Mouse (Mus musculus): ENCODE data around the gene Cyren.

The Cyren gene

GRCm38 (mm10) chr6:34863786-34864514 lies 13.9 kb downstream of the Cyren start:
- CTCF ChIA-PET, result no interaction called here

DNA sequence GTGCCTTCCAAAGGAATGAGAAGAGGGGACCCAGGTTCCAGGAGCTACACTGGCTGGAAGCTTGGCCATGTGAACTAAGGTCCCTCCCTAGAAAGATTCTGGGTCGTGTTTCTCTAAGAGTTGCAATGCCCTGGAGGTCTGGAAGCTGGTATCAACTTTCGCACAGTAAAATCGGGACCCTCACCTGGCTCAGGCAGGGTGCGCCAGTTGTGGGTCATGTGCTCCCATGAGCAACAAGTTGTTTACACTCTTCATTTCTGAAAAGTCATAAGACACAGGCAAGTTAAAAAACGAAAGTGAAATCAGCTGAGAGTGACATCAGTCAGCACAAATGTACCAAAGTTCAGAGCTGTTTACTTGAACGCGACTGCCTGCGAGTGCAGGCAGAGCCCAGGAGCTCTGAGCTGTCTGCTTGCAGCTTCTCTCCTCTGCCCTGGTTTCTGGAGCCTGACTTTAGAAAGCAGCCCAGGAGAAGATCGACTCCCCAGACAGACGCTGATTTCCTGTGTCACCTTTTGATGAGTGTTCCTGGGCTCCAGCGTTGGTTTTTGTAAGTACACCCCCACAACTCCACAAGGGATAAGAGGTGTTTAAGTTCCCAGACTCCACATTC lies 15.0 kb downstream of the Cyren start, which contains the start of gene Tmem140:
Gene Tmem140, plus strand, starts transcription at position 356 of the 613 bp plus-strand sequence.
- POLR2A ChIA-PET, result interaction anchor here in 3 of 4 experiments (0.6 to 2.8 kb wide), 14 partner anchors 9 to 689 kb away, joined by 3 to 11 read pairs (median 3); partner anchors contain the start of genes Agbl3 (in 2 of the 3), Bpgm (in 1 of the 3), Cyren (in 1 of the 3) and Wdr91 (in 1 of the 3)
- CTCF ChIA-PET, result interaction anchor here in 2 of 4 experiments (0.7 to 1.2 kb wide), 2 partner anchors 59 to 386 kb away, joined by 4 read pairs; no protein-coding TSS in a partner anchor

More at GRCm38 (mm10) chr6:34863786-34864514, 13.9 kb downstream of the Cyren start:
- POLR2A ChIA-PET, result interaction anchor here in 2 of 4 experiments (1.2 to 2.8 kb wide), 7 partner anchors 11 to 124 kb away, joined by 3 to 11 read pairs (median 7); partner anchors contain the start of genes Agbl3 (in 1 of the 2), Cyren (in 1 of the 2), Slc23a4 (in 1 of the 2) and Wdr91 (in 1 of the 2)

- ChIA-PET POLR2A (interaction anchor here in 3 of 4 experiments (0.6 to 2.8 kb wide), 12 partner anchors 13 to 386 kb away, joined by 3 to 11 read pairs (median 3); partner anchors contain the start of genes Agbl3 (in 2 of the 3), Bpgm (in 1 of the 3), Cyren (in 1 of the 3) and Wdr91 (in 1 of the 3)), CTCF (interaction anchor here in 2 of 4 experiments (0.7 to 1.2 kb wide), 2 partner anchors 60 to 386 kb away, joined by 4 read pairs; no protein-coding TSS in a partner anchor)
These were observed 15.5 kb downstream of the Cyren start for GRCm38 (mm10) chr6:34862381-34862780.

GRCm38 (mm10) chr6:34861546-34862053 lies 16.3 kb downstream of the Cyren start:
- CTCF ChIA-PET, result no interaction called here
- POLR2A ChIA-PET, result interaction anchor here in 2 of 4 experiments (0.6 to 2.8 kb wide), 4 partner anchors 14 to 497 kb away, joined by 3 to 7 read pairs (median 4); partner anchors contain the start of gene Agbl3 (in 1 of the 2)

DNA sequence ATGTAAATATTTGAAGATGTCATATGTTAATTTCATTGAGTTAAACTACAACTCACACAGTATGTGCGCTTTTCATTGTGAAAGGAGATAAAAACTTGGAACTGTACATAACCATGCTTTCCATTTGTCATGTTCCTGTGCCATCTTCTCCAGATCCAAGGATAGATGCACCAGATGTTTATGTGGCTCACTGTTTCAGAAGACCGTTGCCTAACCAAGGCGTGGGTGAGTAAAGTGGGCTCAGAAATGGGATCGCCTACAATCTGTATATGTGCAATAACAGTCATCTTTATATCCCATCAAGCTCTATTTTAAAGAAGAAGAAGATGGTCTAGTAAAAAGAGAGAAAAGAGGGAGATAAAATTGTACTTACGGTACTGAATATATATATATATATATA lies 45.5 kb downstream of the Cyren start:
- ChIA-PET CTCF (no interaction called here), POLR2A (interaction anchor here in 1 of 4 experiments (0.7 kb wide), 1 partner anchor 184 kb away, joined by 3 read pairs; no protein-coding TSS in a partner anchor)

- POLR2A ChIA-PET, result no interaction called here
- CTCF ChIA-PET, result interaction anchor here in 1 of 4 experiments (0.6 kb wide), 1 partner anchor 87 kb away, joined by 8 read pairs; no protein-coding TSS in a partner anchor
These were observed 53.5 kb downstream of the Cyren start for GRCm38 (mm10) chr6:34824406-34824805.

Data from embryonic stem cell, embryonic (primary cell).